In the genomic region with DNA sequence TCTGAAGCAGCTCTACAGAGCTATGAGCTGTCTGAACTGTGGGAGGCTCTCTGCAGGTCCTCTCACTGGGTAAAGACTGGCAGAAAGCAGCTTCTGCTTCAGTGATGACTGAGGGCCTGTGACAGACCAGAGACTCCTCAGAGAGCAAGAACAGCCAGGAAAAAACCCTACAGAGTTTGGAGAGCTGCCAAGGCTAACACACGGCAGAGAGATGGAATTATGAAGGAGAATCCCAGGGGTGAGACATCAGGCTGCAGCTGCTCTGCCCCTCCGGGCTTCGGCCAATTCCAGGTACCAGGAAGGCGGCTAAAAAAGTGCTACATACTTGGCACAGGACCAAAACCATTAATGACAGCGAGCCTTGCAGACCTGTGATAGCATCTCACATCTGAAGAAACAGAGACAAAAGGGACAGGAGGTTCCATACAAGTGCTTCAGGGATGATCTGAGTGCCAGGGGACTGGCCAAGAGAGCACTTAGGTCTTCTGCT, we compare ENCODE assay signal across 9 mouse cellular contexts. TPM values are rescaled to one million over a fixed set of nuclear protein-coding genes. Genes with fewer than 3 reads are reported as not detected.
DNase-seq lines count a peak whose midpoint lies in the region; ATAC-seq lines count a peak whose summit lies in the region.
"Had no signal": no experiment of that assay in that cellular context is flagged by ENCODE, and none has a peak within 500 bp of the region (broad histone marks: within the 10 kb centered on the region; RNA-seq: fewer than 3 reads in every experiment).

No protein-coding gene starts in this region.

- H3K9ac ChIP-seq in midbrain, embryonic 16.5 days (ENCODE audit: low read depth, low read length): no peak overlapping the region

- H3K4me3 ChIP-seq in midbrain, embryonic 16.5 days (ENCODE audit: low read depth, low read length): no peak overlapping the region

- DNase-seq in left cerebral cortex, postnatal 4 days: peak; percentile 59
- DNase-seq in left cerebral cortex, adult 9 months (ENCODE audit: low spot score in 2 of 2): no peak
- peak; percentile 92 for DNase-seq in fat pad, adult 2 months (ENCODE audit: extremely low read depth, low read depth, low spot score)
- DNase-seq in right cerebral cortex, postnatal 4 days: no peak
- DNase-seq in frontal cortex, postnatal 10 days (ENCODE audit: low spot score in 2 of 2): no peak
- DNase-seq in right cerebral cortex, adult 18-20 months: no peak
- DNase-seq: lung, postnatal 14 days had no signal

- no peaks in the 10 kb centered on the region for H3K36me3 ChIP-seq in midbrain, embryonic 16.5 days (ENCODE audit: control insufficient read depth, insufficient read depth, low read length)

- H3K27me3 ChIP-seq in midbrain, embryonic 16.5 days (ENCODE audit: control insufficient read depth, insufficient read depth, low read depth, low read length): no peaks in the 10 kb centered on the region

- no peak overlapping the region for H3K4me2 ChIP-seq in midbrain, embryonic 16.5 days (ENCODE audit: low read length)

- peak; percentile 46; the same call in 1 of the 2 replicates for ATAC-seq in cerebellum, adult (ENCODE audit: insufficient number of reproducible peaks, low FRiP score, low TSS enrichment)
- peak; percentile 48; the same call in 1 of the 2 replicates for ATAC-seq in midbrain, embryonic 16.5 days

- intact Hi-C loops in left cerebral cortex, postnatal 4 days (cut with DNase I): no loop called here

- no peaks in the 10 kb centered on the region for H3K9me3 ChIP-seq in midbrain, embryonic 16.5 days (replicated peaks; ENCODE audit: control insufficient read depth, low read length, poor library complexity, severe bottlenecking)

- 29% methylated on average over 5 of the region's 5 CpGs for WGBS in midbrain, embryonic 16.5 days

- peaks cover 26% of the 10 kb centered on the region for H3K4me1 ChIP-seq in midbrain, embryonic 16.5 days (ENCODE audit: control insufficient read depth, insufficient read depth, low read length)

- H3K27ac ChIP-seq in midbrain, embryonic 16.5 days (ENCODE audit: low read length): 0 out of 2 replicates have a peak overlapping the region, but pooled peaks have one; percentile 29

RNA-seq across cellular contexts. Expression of a gene that starts 17.5 kb away (rescaled TPM):
- total RNA-seq in left cerebral cortex, postnatal 4 days (2021): 10 to 100 TPM; 77.2 to 80.4 TPM
- polyA plus RNA-seq in midbrain, embryonic 16.5 days (2015; fragmentation: Nextera tagmentation; extraction: Ambion mirVana): 16.6 and 18.1 TPM in 2 replicates

Comparison
In these comparisons a context has a peak if more than half of its experiments do, and no peak if none do; other contexts are left out.
1. DNase-seq: peak in left cerebral cortex, postnatal 4 days (single experiment) and fat pad, adult 2 months (single experiment); none in left cerebral cortex, adult 9 months (0 of 2), right cerebral cortex, postnatal 4 days (single experiment), frontal cortex, postnatal 10 days (0 of 2) and right cerebral cortex, adult 18-20 months (single experiment).